Mouse (Mus musculus) right cerebral cortex, postnatal 10 days (tissue): Measurements from ENCODE around the gene Pttg1ip.

Experiments
- DNase-seq, 2 experiments: peaks; one replicate each; pipeline ENCODE4 v3.0.0; 2021; ENCODE audit warnings: low spot score in 2 of 2

Pttg1ip gene

GRCm38 (mm10) chr10:77606855-77607254, 25.3 kb downstream of the Pttg1ip start:
- no peak for DNase-seq

DNA sequence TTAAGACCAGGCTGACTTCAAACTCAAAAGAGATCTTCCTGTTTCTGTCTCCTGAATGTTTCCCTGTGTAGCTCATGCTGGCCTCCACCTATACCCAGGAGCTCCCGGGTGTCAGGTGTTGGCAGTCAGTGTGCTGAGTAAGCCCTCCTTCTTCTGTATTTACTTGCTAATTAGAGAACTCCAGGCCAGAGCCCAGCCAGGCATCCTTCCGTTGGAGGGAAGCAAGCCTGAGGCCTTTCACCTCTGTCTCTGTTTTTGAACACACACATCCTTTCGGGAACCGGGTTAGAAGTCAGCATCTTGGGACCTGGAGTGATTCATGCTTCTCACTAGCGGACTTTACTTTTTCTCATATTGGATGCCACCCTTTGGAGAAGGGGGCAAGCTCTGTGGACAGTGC, 25.9 kb downstream of the Pttg1ip start:
- no peak for DNase-seq

- no peak for DNase-seq
These were observed 27.1 kb downstream of the Pttg1ip start for GRCm38 (mm10) chr10:77608589-77608988.

DNA sequence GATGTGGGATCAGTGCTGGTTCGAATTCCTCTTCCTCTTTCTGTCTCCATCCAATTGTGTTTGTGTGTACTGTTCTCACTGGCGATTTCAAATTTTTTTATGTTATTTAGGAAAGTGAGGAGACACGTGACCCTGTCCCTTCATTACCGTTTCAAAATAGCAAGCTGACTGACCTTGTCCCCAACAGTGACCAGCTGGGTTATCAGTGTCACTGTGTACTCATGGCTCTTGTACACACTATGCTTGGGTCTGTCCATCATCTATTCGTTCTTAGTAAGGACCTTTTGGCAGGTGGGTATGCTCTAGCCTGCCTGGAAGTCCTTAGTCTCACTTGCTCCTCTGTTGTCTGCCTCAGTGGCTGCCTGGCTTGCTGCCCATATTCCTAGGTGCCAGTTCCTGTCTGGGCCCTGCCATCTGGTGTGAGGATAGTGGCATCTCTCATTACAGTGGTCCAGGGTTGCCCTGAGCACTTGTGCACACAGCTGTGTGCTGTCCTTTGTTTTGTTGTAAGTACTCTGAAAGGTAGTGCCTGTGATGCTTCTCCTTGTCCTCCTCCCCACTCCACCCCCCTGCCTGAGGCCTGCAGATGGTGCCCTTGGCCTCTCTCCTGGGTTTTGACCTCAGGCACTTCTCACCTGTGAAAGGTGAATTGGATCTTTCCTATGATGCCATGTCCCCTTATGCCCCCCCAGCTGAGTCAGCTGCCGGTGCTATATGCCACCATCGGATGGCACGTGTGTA, 28.9 kb downstream of the Pttg1ip start:
- DNase-seq = peak; percentile 54 to 58

DNA sequence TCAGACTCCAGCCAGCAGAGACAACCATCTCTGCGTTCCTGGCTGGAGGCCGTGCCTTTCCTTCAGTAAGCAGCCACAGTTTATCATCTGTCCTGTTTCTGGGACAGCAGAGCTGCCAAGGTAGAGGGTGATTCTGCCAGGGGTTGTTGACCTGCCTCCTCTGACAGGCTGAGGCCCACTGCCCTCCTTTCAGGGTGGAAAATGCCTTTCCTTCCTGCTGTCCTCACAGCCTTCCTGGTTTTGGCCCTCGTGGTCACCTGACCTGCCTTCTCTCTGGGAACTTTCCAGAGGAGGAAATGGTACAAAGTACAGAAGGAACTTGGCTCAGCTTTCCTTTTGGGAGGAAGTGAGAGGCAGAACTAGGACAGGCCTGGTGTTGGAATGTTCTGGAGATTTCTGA, 31.9 kb downstream of the Pttg1ip start:
- DNase-seq = no peak

GRCm38 (mm10) chr10:77615647-77616046, 34.1 kb downstream of the Pttg1ip start:
- no peak for DNase-seq

- no peak for DNase-seq
These were observed 34.6 kb downstream of the Pttg1ip start for GRCm38 (mm10) chr10:77616166-77616565.

- DNase-seq = no peak
These were observed 35.4 kb downstream of the Pttg1ip start for GRCm38 (mm10) chr10:77616926-77617325.

GRCm38 (mm10) chr10:77621546-77621945, 40.0 kb downstream of the Pttg1ip start:
- no peak for DNase-seq

DNA sequence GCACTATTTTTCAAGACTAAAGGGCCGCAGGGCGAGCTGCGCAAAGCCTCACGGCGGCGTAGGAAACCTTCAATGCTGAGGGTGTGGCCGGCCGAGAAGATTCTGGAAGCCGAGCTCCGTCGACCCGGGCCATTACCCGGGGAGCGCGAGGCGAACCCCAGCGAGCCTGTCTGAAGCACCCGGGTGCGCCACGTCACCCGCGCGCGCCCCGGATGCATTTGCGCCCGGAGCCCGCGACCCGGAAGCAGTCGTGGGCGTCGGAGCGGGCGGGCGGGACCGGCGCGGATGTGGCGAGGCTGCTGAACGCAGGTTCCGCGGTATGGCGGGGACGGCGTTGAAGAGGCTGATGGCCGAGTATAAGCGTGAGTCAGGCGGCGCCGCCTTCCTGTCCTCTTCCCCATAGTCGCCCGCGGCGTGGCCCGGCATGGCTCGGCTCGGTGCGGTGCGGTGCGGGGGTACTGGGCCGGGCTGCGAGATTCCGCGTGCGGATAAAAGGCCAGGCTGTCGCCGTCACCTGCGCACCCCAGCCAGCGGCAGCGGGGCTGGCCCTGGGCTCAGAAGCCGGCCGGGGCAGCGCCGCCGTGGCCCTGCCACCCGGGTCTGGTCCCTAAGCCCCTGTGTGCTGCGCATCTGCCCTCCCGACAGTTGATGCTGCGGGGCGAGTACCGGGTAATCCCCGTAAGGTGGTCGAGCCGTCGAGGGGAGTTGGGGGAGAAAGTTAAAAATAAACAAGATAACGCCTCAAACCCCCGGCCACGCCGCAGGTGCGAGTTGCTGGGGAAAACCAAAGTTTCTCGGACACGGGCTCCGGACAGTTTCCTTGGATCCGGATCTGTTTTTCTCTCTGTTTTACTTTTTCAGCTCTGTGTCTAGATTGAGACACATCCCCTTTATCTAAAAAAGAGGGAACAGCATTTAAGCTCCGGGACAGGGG, 40.8 kb downstream of the Pttg1ip start, which contains the start of gene Ube2g2:
Gene Ube2g2 (plus strand): TSS at position 221 of the 934 bp plus-strand sequence.
- peak; percentile 94 to 95 for DNase-seq

- DNase-seq = peak; percentile 70 to 73
These were observed 41.6 kb downstream of the Pttg1ip start for GRCm38 (mm10) chr10:77623069-77623492.

- DNase-seq = no peak
These were observed 42.3 kb downstream of the Pttg1ip start for GRCm38 (mm10) chr10:77623639-77624400.

- DNase-seq = peak in 1 of 2 experiments; percentile 60
These were observed 43.1 kb downstream of the Pttg1ip start for GRCm38 (mm10) chr10:77624570-77624995.

GRCm38 (mm10) chr10:77626036-77626435, 44.5 kb downstream of the Pttg1ip start:
- no peak for DNase-seq

- DNase-seq = no peak
These were observed 45.1 kb downstream of the Pttg1ip start for GRCm38 (mm10) chr10:77626591-77626990.

DNA sequence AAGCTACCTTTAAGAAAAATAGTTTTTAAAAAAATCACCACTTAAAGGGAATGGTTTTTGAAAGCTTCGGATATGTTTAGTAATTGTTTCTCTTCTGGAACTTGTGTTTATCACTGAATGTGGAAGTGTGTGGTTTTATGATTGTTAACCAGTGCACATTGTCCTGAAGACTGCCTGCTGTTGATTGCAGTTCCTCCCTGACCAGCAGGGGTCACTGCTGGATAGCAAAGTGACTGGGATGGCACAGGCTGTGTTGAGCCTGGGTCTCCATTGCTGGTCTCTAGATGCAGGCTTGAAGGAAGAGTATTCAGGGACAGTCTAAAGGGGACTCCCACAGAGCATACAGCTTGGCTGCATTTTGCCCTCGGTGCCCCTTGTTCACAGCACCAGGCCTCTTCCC, 46.0 kb downstream of the Pttg1ip start:
- peak; percentile 84 to 90 for DNase-seq

GRCm38 (mm10) chr10:77629163-77629562, 47.6 kb downstream of the Pttg1ip start:
- no peak for DNase-seq

GRCm38 (mm10) chr10:77629970-77630369, 48.5 kb downstream of the Pttg1ip start:
- no peak for DNase-seq

GRCm38 (mm10) chr10:77634016-77634415, 52.5 kb downstream of the Pttg1ip start:
- DNase-seq = no peak

DNA sequence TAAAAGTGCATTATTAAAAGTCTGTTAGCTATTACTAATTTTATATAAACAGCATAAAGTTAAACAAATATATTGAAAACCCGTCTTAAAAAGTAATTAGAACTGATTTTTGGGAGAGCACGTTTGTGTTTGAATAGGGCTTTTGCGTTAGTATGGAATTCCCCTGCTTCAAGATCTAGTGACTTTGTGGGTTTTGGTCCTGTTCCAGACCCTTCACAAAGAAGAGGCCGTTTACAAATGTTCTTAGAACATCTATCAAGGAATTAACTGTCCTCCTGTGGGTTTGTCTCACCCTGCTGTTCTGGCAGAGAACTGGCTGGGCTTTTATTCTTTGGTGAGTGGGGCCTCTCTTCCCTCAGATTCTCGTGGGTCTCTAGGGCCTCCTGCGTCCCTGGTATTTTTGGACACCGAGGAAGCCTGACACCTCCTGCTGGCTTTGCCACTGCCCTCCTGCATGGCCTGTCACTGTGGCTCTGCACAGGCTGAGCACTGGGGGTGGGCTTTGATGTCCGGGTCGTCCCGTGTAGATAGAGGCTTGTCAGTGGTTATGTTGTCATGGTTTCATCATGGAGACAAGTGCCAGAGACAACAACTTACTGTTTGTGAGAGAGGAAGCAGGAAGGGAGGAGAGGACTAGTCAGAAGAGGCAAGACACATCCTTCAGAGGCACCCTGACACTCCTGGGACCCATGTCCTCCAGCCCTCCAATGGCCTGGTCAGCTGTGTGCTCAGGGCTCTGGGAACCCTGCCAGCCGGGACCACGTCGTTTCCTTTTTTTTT, 53.1 kb downstream of the Pttg1ip start:
- no peak for DNase-seq
